Mouse (Mus musculus) thymus, postnatal 14 days (tissue): ENCODE data around the gene Dscam.

Experiments used
- DNase-seq: peaks from one replicate; pipeline ENCODE4 v3.0.0; 2021

Gene Dscam

GRCm38 (mm10) chr16:97170513-97171081, at the start of gene Dscam:
Dscam (minus strand) TSS chr16:97170752.
- DNase-seq: no peak

GRCm38 (mm10) chr16:97219381-97219780, 48.8 kb upstream of the Dscam start:
- no peak for DNase-seq

- no peak for DNase-seq
These were observed 39.4 kb upstream of the Dscam start for GRCm38 (mm10) chr16:97209997-97210396.

GRCm38 (mm10) chr16:97208276-97208675, 37.7 kb upstream of the Dscam start:
- DNase-seq: no peak

- no peak for DNase-seq
These were observed 33.5 kb upstream of the Dscam start for GRCm38 (mm10) chr16:97204090-97204489.

GRCm38 (mm10) chr16:97203554-97203953, 33.0 kb upstream of the Dscam start:
- no peak for DNase-seq

GRCm38 (mm10) chr16:97194630-97195029, 24.1 kb upstream of the Dscam start:
- no peak for DNase-seq

GRCm38 (mm10) chr16:97194179-97194578, 23.6 kb upstream of the Dscam start:
- DNase-seq: no peak

- DNase-seq: no peak
These were observed 21.7 kb upstream of the Dscam start for GRCm38 (mm10) chr16:97192296-97192695.

GRCm38 (mm10) chr16:97190604-97191003, 20.1 kb upstream of the Dscam start:
- no peak for DNase-seq

- DNase-seq: no peak
These were observed 948 bp upstream of the Dscam start for GRCm38 (mm10) chr16:97171500-97171899.

- no peak for DNase-seq
These were observed 545 bp downstream of the Dscam start for GRCm38 (mm10) chr16:97169901-97170512.

- DNase-seq: no peak
These were observed 1.9 kb downstream of the Dscam start for GRCm38 (mm10) chr16:97168614-97169013.

- DNase-seq: no peak
These were observed 2.5 kb downstream of the Dscam start for GRCm38 (mm10) chr16:97168030-97168429.

- DNase-seq: no peak
These were observed 4.4 kb downstream of the Dscam start for GRCm38 (mm10) chr16:97166166-97166565.

- peak; percentile 20 for DNase-seq
These were observed 5.0 kb downstream of the Dscam start for GRCm38 (mm10) chr16:97165444-97166121.

GRCm38 (mm10) chr16:97158279-97158678, 12.3 kb downstream of the Dscam start:
- no peak for DNase-seq

GRCm38 (mm10) chr16:97144544-97145194, 25.9 kb downstream of the Dscam start:
- no peak for DNase-seq

- no peak for DNase-seq
These were observed 28.6 kb downstream of the Dscam start for GRCm38 (mm10) chr16:97141943-97142342.

- no peak for DNase-seq
These were observed 35.3 kb downstream of the Dscam start for GRCm38 (mm10) chr16:97135003-97135827.

GRCm38 (mm10) chr16:97127296-97127695, 43.3 kb downstream of the Dscam start:
- no peak for DNase-seq

GRCm38 (mm10) chr16:97110028-97110427, 60.5 kb downstream of the Dscam start:
- DNase-seq: no peak

- no peak for DNase-seq
These were observed 65.3 kb downstream of the Dscam start for GRCm38 (mm10) chr16:97105266-97105665.
